Mouse (Mus musculus): ENCODE measurements around the gene Atp2a2.

GRCm38 (mm10) chr5:122455584-122455983 is 46.4 kb downstream of the Atp2a2 start:
- TF ChIP-seq GATA1 (IDR thresholded peaks at IDR 0.05; ENCODE audit: borderline replicate concordance, low read length) (no peak), CTCF (IDR thresholded peaks at IDR 0.05; ENCODE audit: low read depth, low read length) (no peak), TAL1 (conservative IDR thresholded peaks at IDR 0.05; ENCODE audit: low read depth, low read length) (no peak), POLR2AphosphoS5 (IDR thresholded peaks at IDR 0.05; ENCODE audit: insufficient replicate concordance, low read depth, low read length) (no peak), GATA2 (IDR thresholded peaks at IDR 0.05; ENCODE audit: borderline replicate concordance, low read depth, low read length) (no peak)
